Mouse (Mus musculus) heart, embryonic 13.5 days (tissue): Measurements from ENCODE around the gene Ube2g2. TPM values are rescaled to one million over a fixed set of nuclear protein-coding genes. Genes with fewer than 3 reads are reported as not detected.

ENCODE experiments used
- ATAC-seq: fragments of 200-750 bp; cut with Nextera tagmentation; 2 replicates; pipeline ENCODE4 v1.8.0; 2017; ENCODE audit warnings: moderate TSS enrichment; ENCODE audit not compliant: insufficient number of reproducible peaks, low FRiP score, low TSS enrichment; ENCODE audit errors: extremely low read depth
- H3K27ac ChIP-seq: fragments of 300-500 bp; sonication (generic); replicated peaks from 2 replicates; pipeline ENCODE4 v1.5.1; 2015; ENCODE audit warnings: moderate library complexity, mild to moderate bottlenecking, inconsistent platforms
- H3K27me3 ChIP-seq: fragments of 300-500 bp; sonication (generic); replicated peaks from 2 replicates; pipeline ENCODE4 v1.6.1; 2015; ENCODE audit warnings: mild to moderate bottlenecking, inconsistent platforms
- H3K36me3 ChIP-seq: fragments of 300-500 bp; sonication (generic); 2 replicates; pipeline ENCODE4 v1.6.1; 2015; ENCODE audit warnings: mild to moderate bottlenecking, inconsistent platforms
- H3K4me1 ChIP-seq: fragments of 300-500 bp; sonication (generic); 2 replicates; pipeline ENCODE4 v1.6.1; 2015; ENCODE audit warnings: inconsistent platforms
- H3K4me2 ChIP-seq: fragments of 300-500 bp; sonication (generic); 2 replicates; pipeline ENCODE4 v1.6.1; 2015; ENCODE audit warnings: inconsistent platforms, mild to moderate bottlenecking, moderate library complexity
- H3K4me3 ChIP-seq: fragments of 300-500 bp; sonication (generic); 2 replicates; pipeline ENCODE4 v1.5.1; 2015; ENCODE audit warnings: moderate library complexity, mild to moderate bottlenecking, inconsistent platforms
- H3K9ac ChIP-seq: fragments of 300-500 bp; sonication (generic); 2 replicates; pipeline ENCODE4 v1.6.1; 2015; ENCODE audit warnings: inconsistent platforms, mild to moderate bottlenecking, moderate library complexity
- H3K9me3 ChIP-seq: fragments of 300-500 bp; sonication (generic); 2 replicates; pipeline ENCODE4 v1.6.1; 2016; ENCODE audit warnings: inconsistent platforms
- WGBS: fragments of 180-500 bp; shearing (Covaris S2); methylation state at CpG from one replicate; pipeline ENCODE4 v1.1.7; 2015; ENCODE audit warnings: mixed read lengths; 5-methylcytosine and 5-hydroxymethylcytosine counted together
- polyA plus RNA-seq: library from polyadenylated mRNA; unstranded; fragments of >200 nt; fragmentation: Nextera tagmentation; extraction: Ambion mirVana; gene quantifications from 2 replicates; pipeline ENCODE4 v1.2.1, GENCODE M21; 2015

Ube2g2 gene
- polyA plus RNA-seq, 1 experiment from 2014 or later = 78.6 TPM

DNA sequence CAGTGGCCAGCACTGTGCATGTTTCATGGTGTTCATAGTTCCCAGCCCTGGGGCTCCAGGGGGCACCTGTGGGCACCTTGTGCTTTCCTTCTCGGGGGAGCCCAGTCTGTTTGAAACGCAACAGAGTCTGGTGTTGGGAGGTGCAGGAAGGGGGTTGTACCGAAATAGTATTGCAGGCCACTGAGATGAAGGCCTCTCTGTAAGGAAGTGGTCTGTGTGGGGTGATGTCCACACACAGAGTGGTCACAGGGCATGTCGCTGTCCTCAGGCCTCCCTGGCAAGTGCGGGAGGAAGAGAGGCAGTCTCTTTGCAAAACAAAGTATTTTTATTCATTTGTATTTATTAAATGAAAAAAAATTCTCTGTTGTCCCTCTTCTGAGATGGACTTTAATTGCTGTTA lies 23.5 kb downstream of the Ube2g2 start:
- Histone ChIP-seq H3K4me1 (peaks cover 15% of the 10 kb centered on the region), H3K9me3 (no peaks in the 10 kb centered on the region), H3K4me3 (no peak overlapping the region), H3K4me2 (no peak overlapping the region), H3K36me3 (peaks cover 60% of the 10 kb centered on the region), H3K27ac (no peak overlapping the region), H3K9ac (no peak overlapping the region), H3K27me3 (no peaks in the 10 kb centered on the region)
- ATAC-seq = no peak
- 83% methylated on average over 5 of the region's 5 CpGs for WGBS

DNA sequence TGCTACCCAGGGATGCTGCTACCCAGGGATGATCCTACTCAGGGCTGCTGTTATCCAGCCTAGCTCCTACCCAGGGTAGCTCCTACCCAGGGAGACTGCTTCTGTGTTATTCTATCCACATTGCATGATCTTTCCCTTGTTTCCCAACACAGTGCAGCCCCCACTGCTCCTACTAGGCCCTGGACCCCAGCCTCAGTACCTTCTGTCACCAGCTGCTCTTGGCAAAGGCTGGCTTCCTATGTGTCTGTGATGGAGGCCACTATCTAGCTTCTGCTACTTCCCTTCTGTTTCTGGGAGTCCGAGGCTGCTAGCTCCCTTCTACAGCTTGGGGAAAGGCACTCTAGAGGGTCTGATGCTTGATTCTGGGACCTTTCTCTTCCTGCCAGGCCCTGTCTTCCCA lies 25.4 kb downstream of the Ube2g2 start:
- Histone ChIP-seq H3K27ac (no peak overlapping the region), H3K36me3 (peaks cover 44% of the 10 kb centered on the region), H3K27me3 (no peaks in the 10 kb centered on the region), H3K4me3 (no peak overlapping the region), H3K4me2 (no peak overlapping the region), H3K9me3 (no peaks in the 10 kb centered on the region), H3K9ac (no peak overlapping the region), H3K4me1 (peaks cover 15% of the 10 kb centered on the region)
- ATAC-seq = no peak
- WGBS = 65% methylated on average over 1 of the region's 1 CpGs

DNA sequence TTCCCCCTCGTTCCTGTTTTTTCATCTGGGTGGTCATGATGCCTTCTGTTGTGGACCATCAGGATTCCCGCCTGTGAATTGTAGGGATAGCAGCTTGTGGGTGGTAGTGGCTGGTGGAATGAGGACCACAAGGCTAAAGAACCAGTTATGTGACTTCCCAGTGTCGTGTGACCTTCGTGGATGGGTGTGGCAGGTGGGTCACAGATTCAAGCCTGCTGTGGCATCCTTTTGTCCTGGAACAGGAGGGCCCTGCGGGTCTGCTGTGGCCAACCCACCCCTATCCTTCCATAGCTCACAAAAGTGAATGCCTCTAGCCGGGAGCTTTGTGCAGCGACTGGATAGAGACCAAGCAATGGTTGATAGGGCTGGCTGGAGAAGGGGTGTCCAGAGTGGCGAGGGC lies 25.8 kb downstream of the Ube2g2 start:
- Histone ChIP-seq H3K4me2 (no peak overlapping the region), H3K27ac (no peak overlapping the region), H3K36me3 (peaks cover 41% of the 10 kb centered on the region), H3K9me3 (no peaks in the 10 kb centered on the region), H3K27me3 (no peaks in the 10 kb centered on the region), H3K9ac (no peak overlapping the region), H3K4me1 (peaks cover 15% of the 10 kb centered on the region), H3K4me3 (no peak overlapping the region)
- WGBS = 87% methylated on average over 8 of the region's 8 CpGs
- ATAC-seq = no peak

DNA sequence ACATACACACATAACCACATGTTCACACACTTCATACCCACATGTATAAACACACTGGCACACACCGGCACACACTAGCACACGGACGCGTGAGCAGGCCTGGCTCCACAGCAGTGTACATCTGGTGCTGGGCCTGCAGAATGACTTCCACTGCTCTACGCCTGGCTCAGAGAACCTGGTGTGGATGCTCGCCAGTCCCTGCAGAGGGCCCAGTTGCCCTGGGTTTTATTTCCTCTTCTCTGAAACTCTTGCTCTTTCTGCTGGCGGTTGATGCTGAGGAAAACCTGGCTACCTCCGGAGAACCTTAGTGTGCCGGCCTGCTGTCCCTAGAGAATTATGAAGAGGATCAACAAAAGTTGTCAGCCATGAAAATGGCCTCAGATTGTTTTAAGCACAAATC lies 30.0 kb downstream of the Ube2g2 start:
- ATAC-seq = no peak
- 0 out of 2 replicates have a peak, but pooled peaks cover 5% of the 10 kb centered on the region for H3K27me3 ChIP-seq
- WGBS = 86% methylated on average over 9 of the region's 9 CpGs
- no peak overlapping the region for H3K4me2 ChIP-seq
- H3K9me3 ChIP-seq = peaks cover 4% of the 10 kb centered on the region; the same call in 1 of the 2 replicates
- H3K27ac ChIP-seq = no peak overlapping the region
- H3K4me3 ChIP-seq = no peak overlapping the region
- no peaks in the 10 kb centered on the region for H3K36me3 ChIP-seq
- no peaks in the 10 kb centered on the region for H3K4me1 ChIP-seq
- H3K9ac ChIP-seq = no peak overlapping the region

DNA sequence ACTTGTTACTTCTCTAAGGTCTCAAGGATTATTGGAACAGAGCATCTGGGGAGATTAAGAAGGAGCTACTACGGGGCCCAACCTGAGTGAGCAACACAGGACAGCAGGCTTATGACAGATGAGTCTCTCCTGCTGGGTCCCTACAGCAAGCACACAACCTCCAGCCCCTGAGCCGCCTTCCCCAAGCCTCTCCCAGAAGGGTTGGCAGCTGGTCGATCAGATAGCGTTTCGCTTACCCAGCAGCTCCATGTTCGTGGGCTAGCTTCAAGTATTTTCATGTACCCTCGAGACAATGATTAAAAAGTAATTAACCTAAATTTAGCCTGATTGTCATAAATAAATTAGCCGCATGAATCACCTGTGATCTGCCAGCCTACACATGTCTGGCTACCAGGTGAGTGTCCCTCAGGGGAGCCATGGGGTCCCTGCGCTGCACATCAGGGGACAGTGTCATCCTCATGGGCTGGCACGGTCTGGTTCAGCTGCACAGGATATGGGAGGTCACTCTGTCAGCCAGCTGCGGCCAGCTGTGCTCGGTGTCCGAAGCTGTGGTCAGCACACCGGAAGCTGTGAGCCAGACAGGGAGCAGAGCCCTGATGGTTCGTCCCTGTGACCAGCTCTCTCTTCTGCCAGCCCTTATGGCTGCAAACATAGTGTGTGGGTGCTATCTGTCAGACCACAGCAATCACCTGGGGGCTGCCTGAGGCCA lies 36.4 kb downstream of the Ube2g2 start:
- Histone ChIP-seq H3K9me3 (peaks cover 11% of the 10 kb centered on the region; the same call in 1 of the 2 replicates), H3K4me1 (no peaks in the 10 kb centered on the region), H3K36me3 (no peaks in the 10 kb centered on the region), H3K9ac (no peak overlapping the region), H3K27ac (no peak overlapping the region), H3K4me2 (no peak overlapping the region), H3K4me3 (no peak overlapping the region), H3K27me3 (peaks cover 13% of the 10 kb centered on the region)
- ATAC-seq = no peak
- WGBS = 62% methylated on average over 15 of the region's 15 CpGs

DNA sequence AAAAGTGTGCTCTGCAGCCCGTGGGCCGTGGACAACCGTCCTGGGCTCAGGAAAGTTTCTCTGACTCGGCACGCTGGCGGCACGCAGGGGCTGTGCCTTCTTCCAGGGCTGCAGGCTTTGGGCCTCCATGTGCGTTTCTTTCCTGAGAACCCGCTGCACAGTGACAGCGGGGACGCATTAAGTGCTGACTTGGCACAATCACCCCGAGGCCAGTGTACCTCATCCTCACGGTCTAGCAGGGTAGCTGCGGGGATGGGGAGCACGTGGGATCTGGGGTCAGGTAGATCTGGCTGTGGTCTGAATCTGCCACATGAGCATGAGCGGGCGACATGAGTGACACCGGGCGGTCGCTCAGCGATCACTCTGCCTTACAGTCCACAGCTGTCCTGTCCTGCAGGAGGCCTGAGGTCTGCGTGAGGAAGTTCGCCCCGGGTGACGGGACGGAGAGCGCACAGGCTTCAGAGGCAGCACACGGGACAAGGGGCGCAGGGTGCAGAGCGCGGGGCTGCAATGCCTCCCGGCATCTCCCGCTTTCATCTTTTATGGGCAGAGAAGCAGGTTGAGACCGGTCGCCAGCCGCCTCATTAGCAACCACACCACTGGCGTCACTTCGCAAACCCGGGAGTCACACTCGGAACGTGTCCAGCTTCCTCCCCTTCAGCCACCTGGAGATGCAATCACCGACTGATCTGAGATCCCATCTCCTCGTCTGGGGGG lies 42.0 kb downstream of the Ube2g2 start:
- Histone ChIP-seq H3K9me3 (peaks cover 7% of the 10 kb centered on the region; the same call in 1 of the 2 replicates), H3K4me3 (peak overlapping the region; percentile 20), H3K4me1 (no peaks in the 10 kb centered on the region), H3K4me2 (peak overlapping the region; percentile 51), H3K27me3 (peaks cover 38% of the 10 kb centered on the region), H3K36me3 (no peaks in the 10 kb centered on the region), H3K9ac (no peak overlapping the region), H3K27ac (no peak overlapping the region)
- no peak for ATAC-seq
- 32% methylated on average over 43 of the region's 43 CpGs for WGBS

DNA sequence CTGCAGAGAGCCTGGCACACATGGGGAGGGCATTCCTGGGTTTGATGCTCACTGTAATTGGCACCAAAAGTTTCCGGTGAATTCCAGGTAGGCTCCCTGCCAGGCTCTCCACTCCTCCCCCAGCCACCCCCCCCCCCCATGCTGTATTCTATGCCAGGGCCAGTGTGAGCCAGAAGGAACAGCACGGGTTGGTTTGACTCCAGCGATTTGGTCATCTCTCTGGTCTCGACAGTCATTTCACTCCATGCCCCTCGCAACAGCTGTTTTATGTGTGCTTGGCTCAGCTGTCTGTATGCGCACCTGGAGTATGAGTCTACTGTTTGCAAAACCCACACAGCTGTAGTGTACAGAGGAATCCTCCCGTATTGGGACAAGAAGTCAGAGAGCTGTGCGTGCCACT lies 44.3 kb downstream of the Ube2g2 start:
- no peaks in the 10 kb centered on the region for H3K4me1 ChIP-seq
- H3K4me2 ChIP-seq = no peak overlapping the region
- no peaks in the 10 kb centered on the region for H3K36me3 ChIP-seq
- H3K9me3 ChIP-seq = no peaks in the 10 kb centered on the region
- ATAC-seq = no peak
- no peak overlapping the region for H3K9ac ChIP-seq
- WGBS = 67% methylated on average over 8 of the region's 8 CpGs
- H3K4me3 ChIP-seq = no peak overlapping the region
- H3K27me3 ChIP-seq = peaks cover 38% of the 10 kb centered on the region
- no peak overlapping the region for H3K27ac ChIP-seq

DNA sequence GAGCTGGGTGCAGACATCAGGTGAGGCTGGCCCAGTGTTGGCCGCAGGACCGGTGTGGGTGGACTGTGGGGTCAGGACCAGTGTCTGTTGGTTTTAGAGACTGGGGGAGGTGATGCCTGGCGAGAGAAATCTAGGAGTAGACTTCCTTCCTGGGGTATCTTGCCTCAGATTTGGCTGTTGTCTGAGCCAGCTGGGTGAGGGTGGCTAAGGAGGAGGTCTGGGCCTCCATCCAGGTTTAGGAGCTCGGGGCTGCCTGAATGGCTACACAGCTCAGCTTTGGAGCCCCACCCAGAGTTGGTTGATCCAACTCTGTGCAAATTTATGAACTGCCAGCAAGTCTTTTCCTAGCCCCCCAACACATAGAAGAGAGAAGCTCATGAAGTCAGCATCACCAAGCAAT lies 45.3 kb downstream of the Ube2g2 start:
- Histone ChIP-seq H3K36me3 (no peaks in the 10 kb centered on the region), H3K9ac (no peak overlapping the region), H3K4me2 (no peak overlapping the region), H3K4me3 (no peak overlapping the region), H3K27me3 (peaks cover 36% of the 10 kb centered on the region), H3K27ac (no peak overlapping the region), H3K9me3 (no peaks in the 10 kb centered on the region), H3K4me1 (no peaks in the 10 kb centered on the region)
- no peak for ATAC-seq
- 72% methylated on average over 4 of the region's 4 CpGs for WGBS

DNA sequence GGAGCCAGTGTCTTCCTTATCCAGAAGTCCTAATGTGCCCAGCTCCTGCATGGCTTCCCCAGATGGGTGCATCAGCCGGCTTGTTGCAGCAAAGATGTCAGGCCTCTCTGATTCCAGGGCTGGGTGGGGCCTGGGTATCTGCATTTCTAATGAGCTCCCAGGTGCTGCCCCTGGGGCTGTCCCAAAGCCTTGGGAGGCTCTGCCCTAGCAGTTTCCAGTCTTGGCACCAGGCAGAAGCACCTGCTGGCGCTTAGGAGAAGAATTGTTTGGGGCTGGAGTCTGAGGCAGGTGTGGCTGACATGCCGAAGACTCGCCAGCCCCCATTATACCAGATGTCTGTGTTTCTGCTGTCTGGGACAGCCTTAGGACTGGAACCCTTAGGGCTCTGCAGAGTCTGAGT lies 48.6 kb downstream of the Ube2g2 start:
- H3K9ac ChIP-seq = no peak overlapping the region
- no peaks in the 10 kb centered on the region for H3K4me1 ChIP-seq
- no peaks in the 10 kb centered on the region for H3K36me3 ChIP-seq
- WGBS = 79% methylated on average over 4 of the region's 4 CpGs
- H3K4me3 ChIP-seq = no peak overlapping the region
- no peak for ATAC-seq
- H3K9me3 ChIP-seq = no peaks in the 10 kb centered on the region
- no peak overlapping the region for H3K27ac ChIP-seq
- peaks cover 32% of the 10 kb centered on the region for H3K27me3 ChIP-seq
- H3K4me2 ChIP-seq = no peak overlapping the region

DNA sequence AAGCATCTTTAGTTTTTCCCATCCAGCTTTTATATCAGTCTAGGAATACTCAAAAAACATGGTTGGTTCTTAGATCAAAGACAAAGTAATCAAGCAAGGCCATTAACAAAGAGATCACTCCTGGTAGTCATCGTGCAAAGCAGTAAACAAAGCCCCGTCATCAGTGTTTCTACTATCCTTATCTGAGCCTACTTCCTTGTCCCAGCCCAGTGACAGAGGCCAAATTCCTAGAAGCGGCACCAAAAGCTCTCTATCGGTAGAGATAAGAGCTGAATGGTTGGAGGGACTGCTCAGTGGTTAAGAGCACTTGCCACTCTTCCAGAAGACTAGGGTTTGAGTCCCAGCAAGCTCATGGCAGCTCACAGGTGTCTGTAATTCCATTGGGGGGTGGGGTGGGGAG lies 49.4 kb downstream of the Ube2g2 start:
- ATAC-seq = no peak
- H3K4me3 ChIP-seq = no peak overlapping the region
- no peak overlapping the region for H3K9ac ChIP-seq
- H3K4me2 ChIP-seq = no peak overlapping the region
- 7% methylated on average over 4 of the region's 4 CpGs for WGBS
- no peaks in the 10 kb centered on the region for H3K9me3 ChIP-seq
- H3K27ac ChIP-seq = no peak overlapping the region
- peaks cover 36% of the 10 kb centered on the region for H3K27me3 ChIP-seq
- no peaks in the 10 kb centered on the region for H3K4me1 ChIP-seq
- H3K36me3 ChIP-seq = no peaks in the 10 kb centered on the region

DNA sequence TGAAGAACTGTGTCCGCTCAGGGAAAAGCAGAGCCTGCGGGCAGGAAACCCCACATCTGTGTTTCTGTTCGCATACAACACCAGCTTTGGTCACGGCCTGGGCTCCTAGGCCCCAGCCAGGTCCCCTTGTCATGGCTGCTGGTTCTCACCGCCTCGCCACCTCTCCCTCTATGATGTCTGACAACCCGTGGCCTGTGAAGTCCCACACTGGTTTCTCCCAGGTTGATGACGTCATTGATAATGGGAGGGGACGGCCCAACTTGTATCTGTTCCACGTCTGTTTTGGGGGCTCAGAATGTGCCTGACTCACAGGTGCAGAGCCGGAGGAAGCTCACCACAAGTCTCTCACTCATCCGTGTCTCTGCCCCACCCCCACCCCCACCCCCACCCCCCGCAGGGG lies 51.7 kb downstream of the Ube2g2 start:
- peaks cover 52% of the 10 kb centered on the region for H3K27me3 ChIP-seq
- no peak for ATAC-seq
- H3K27ac ChIP-seq = no peak overlapping the region
- WGBS = 54% methylated on average over 13 of the region's 13 CpGs
- H3K4me3 ChIP-seq = no peak overlapping the region
- H3K4me1 ChIP-seq = peaks cover 12% of the 10 kb centered on the region
- H3K36me3 ChIP-seq = no peaks in the 10 kb centered on the region
- no peaks in the 10 kb centered on the region for H3K9me3 ChIP-seq
- no peak overlapping the region for H3K9ac ChIP-seq
- no peak overlapping the region for H3K4me2 ChIP-seq

DNA sequence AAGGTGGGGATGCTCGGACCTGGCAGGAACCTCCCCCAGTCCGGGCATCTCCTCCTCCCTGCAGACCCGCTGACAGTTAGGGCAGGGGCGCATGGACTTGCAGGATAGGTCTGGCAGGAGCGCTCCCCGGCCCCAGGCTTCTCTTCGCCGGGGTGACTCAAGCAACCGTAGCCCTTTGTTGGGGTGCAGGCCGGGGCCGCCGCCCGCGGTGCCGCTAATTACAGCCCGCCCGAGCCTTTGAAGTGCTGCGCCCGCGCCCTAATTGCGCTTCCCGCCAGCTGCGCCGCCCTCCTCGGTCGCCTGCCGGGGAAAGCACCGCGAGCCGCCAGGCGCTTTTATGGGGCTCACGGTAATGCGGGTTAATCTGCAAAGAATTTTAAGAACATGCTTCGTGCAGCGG lies 55.5 kb downstream of the Ube2g2 start:
- Histone ChIP-seq H3K4me3 (peak overlapping the region; percentile 45), H3K4me2 (peak overlapping the region; percentile 67), H3K36me3 (no peaks in the 10 kb centered on the region), H3K4me1 (peaks cover 12% of the 10 kb centered on the region), H3K27ac (no peak overlapping the region), H3K9me3 (no peaks in the 10 kb centered on the region), H3K27me3 (peaks cover 85% of the 10 kb centered on the region), H3K9ac (peak overlapping the region; percentile 3; the same call in 1 of the 2 replicates)
- no peak for ATAC-seq
- under 1% methylated on average over 35 of the region's 35 CpGs for WGBS
